Mouse (Mus musculus) forebrain, postnatal 0 days (tissue): ENCODE measurements around the gene Atg4a-ps. TPM values are rescaled to one million over a fixed set of nuclear protein-coding genes. Genes with fewer than 3 reads are reported as not detected.

Experiments
- ATAC-seq: fragments of 200-750 bp; cut with Nextera tagmentation; 2 replicates; pipeline ENCODE4 v1.8.0; 2017; ENCODE audit warnings: mild to moderate bottlenecking, moderate library complexity
- DNase-seq: peaks from one replicate; pipeline ENCODE4 v3.0.0-alpha.2; 2015
- H3K27ac ChIP-seq: fragments of 300-500 bp; sonication (generic); 2 replicates; pipeline ENCODE4 v1.5.1; 2014; ENCODE audit warnings: low read depth, mild to moderate bottlenecking, antibody characterized with exemption, low read length, moderate library complexity, mixed read lengths
- H3K27me3 ChIP-seq: fragments of 300-500 bp; sonication (generic); 2 replicates; pipeline ENCODE4 v1.6.1; 2014; ENCODE audit warnings: mild to moderate bottlenecking, low read length, mixed read lengths; ENCODE audit not compliant: insufficient read depth
- H3K36me3 ChIP-seq: fragments of 300-500 bp; sonication (generic); 2 replicates; pipeline ENCODE4 v1.6.1; 2014; ENCODE audit warnings: mild to moderate bottlenecking, moderate library complexity; ENCODE audit not compliant: insufficient read depth
- H3K4me1 ChIP-seq: fragments of 300-500 bp; sonication (generic); 2 replicates; pipeline ENCODE4 v1.6.1; 2014; ENCODE audit warnings: antibody characterized with exemption; ENCODE audit not compliant: insufficient read depth
- H3K4me2 ChIP-seq: fragments of 300-500 bp; sonication (generic); 2 replicates; pipeline ENCODE4 v1.6.1; 2014; ENCODE audit warnings: low read depth, mild to moderate bottlenecking, moderate library complexity
- H3K4me3 ChIP-seq: fragments of 300-500 bp; sonication (generic); 2 replicates; pipeline ENCODE4 v1.5.1; 2014; ENCODE audit warnings: low read depth, low read length, mixed read lengths
- H3K9ac ChIP-seq: fragments of 300-500 bp; sonication (generic); 2 replicates; pipeline ENCODE4 v1.6.1; 2014; ENCODE audit warnings: mild to moderate bottlenecking
- H3K9me3 ChIP-seq: fragments of 300-500 bp; sonication (generic); 2 replicates; pipeline ENCODE4 v1.6.1; 2016; ENCODE audit warnings: low read length
- CTCF ChIP-seq: sonication (generic); IDR thresholded peaks from 2 replicates; pipeline ENCODE4 v1.5.1; 2016; ENCODE audit warnings: antibody characterized with exemption, control low read depth, low read depth
- WGBS: fragments of 180-500 bp; shearing (Covaris S2); extraction: QIAGEN DNeasy Blood & Tissue Kit; methylation state at CpG from one replicate; pipeline ENCODE4 v1.1.7; 2014; 5-methylcytosine and 5-hydroxymethylcytosine counted together
- polyA plus RNA-seq: library from polyadenylated mRNA; unstranded; fragments of >200 nt; fragmentation: Nextera tagmentation; extraction: Ambion mirVana; gene quantifications from 2 replicates; pipeline ENCODE4 v1.2.1, GENCODE M21; 2015
- total RNA-seq: library from RNA; depleted of rRNA; stranded (reverse); fragments of >200 nt; gene quantifications from 2 replicates; pipeline ENCODE4 v1.2.3, GENCODE M21; 2014

Atg4a-ps gene
- total and polyA plus RNA-seq, 2 experiments from 2014 or later: 0.29 to 0.33 TPM

- H3K36me3 ChIP-seq: no peaks in the 10 kb centered on the region; the same call in 1 of the 2 replicates
- H3K4me1 ChIP-seq: no peaks in the 10 kb centered on the region
- WGBS: 48% methylated on average over 6 of the region's 6 CpGs
- H3K27ac ChIP-seq: no peak overlapping the region
- H3K9me3 ChIP-seq: no peaks in the 10 kb centered on the region
- H3K4me2 ChIP-seq: no peak overlapping the region
- no peak overlapping the region for H3K4me3 ChIP-seq
- H3K27me3 ChIP-seq: no peaks in the 10 kb centered on the region
- DNase-seq: no peak
- no peak for TF ChIP-seq CTCF
- ATAC-seq: no peak
- no peak overlapping the region for H3K9ac ChIP-seq
Observed at GRCm38 (mm10) chr3:103616981-103617380, 28.9 kb downstream of the Atg4a-ps start.

- Histone ChIP-seq H3K27ac (no peak overlapping the region), H3K4me1 (no peaks in the 10 kb centered on the region), H3K27me3 (no peaks in the 10 kb centered on the region), H3K36me3 (no peaks in the 10 kb centered on the region), H3K9me3 (no peaks in the 10 kb centered on the region), H3K9ac (no peak overlapping the region), H3K4me2 (no peak overlapping the region), H3K4me3 (no peak overlapping the region)
- no peak for TF ChIP-seq CTCF
- DNase-seq (no peak), ATAC-seq (no peak)
- 82% methylated on average over 4 of the region's 4 CpGs for WGBS
Observed at GRCm38 (mm10) chr3:103615621-103616020, 30.2 kb downstream of the Atg4a-ps start.

- H3K4me1 ChIP-seq: no peaks in the 10 kb centered on the region
- no peak overlapping the region for H3K4me3 ChIP-seq
- H3K9ac ChIP-seq: no peak overlapping the region
- no peak overlapping the region for H3K27ac ChIP-seq
- 70% methylated on average over 9 of the region's 9 CpGs for WGBS
- no peak overlapping the region for H3K4me2 ChIP-seq
- no peak for DNase-seq
- H3K9me3 ChIP-seq: no peaks in the 10 kb centered on the region
- H3K36me3 ChIP-seq: no peaks in the 10 kb centered on the region
- no peaks in the 10 kb centered on the region for H3K27me3 ChIP-seq
- ATAC-seq: peak; percentile 58
- no peak for TF ChIP-seq CTCF
Observed at GRCm38 (mm10) chr3:103612636-103613355, 33.1 kb downstream of the Atg4a-ps start.

- no peak for DNase-seq
- no peaks in the 10 kb centered on the region for H3K4me1 ChIP-seq
- no peak for ATAC-seq
- no peak overlapping the region for H3K4me2 ChIP-seq
- no peaks in the 10 kb centered on the region for H3K9me3 ChIP-seq
- H3K9ac ChIP-seq: no peak overlapping the region
- WGBS: 92% methylated on average over 5 of the region's 5 CpGs
- no peaks in the 10 kb centered on the region for H3K27me3 ChIP-seq
- H3K4me3 ChIP-seq: no peak overlapping the region
- no peaks in the 10 kb centered on the region for H3K36me3 ChIP-seq
- no peak for TF ChIP-seq CTCF
- no peak overlapping the region for H3K27ac ChIP-seq
Observed at GRCm38 (mm10) chr3:103610231-103610630, 35.6 kb downstream of the Atg4a-ps start.

GRCm38 (mm10) chr3:103606660-103607595 lies 38.9 kb downstream of the Atg4a-ps start:
- Histone ChIP-seq H3K36me3 (no peaks in the 10 kb centered on the region), H3K9me3 (no peaks in the 10 kb centered on the region), H3K4me1 (no peaks in the 10 kb centered on the region), H3K27me3 (no peaks in the 10 kb centered on the region), H3K27ac (no peak overlapping the region), H3K4me3 (no peak overlapping the region), H3K9ac (no peak overlapping the region), H3K4me2 (no peak overlapping the region)
- WGBS: 71% methylated on average over 13 of the region's 13 CpGs
- no peak for TF ChIP-seq CTCF
- DNase-seq (no peak), ATAC-seq (peak; percentile 42; the same call in 1 of the 2 replicates)

- no peaks in the 10 kb centered on the region for H3K9me3 ChIP-seq
- DNase-seq: no peak
- no peaks in the 10 kb centered on the region for H3K4me1 ChIP-seq
- no peak overlapping the region for H3K27ac ChIP-seq
- no peak for ATAC-seq
- 87% methylated on average over 6 of the region's 6 CpGs for WGBS
- no peaks in the 10 kb centered on the region for H3K27me3 ChIP-seq
- H3K4me2 ChIP-seq: no peak overlapping the region
- no peak overlapping the region for H3K4me3 ChIP-seq
- no peaks in the 10 kb centered on the region for H3K36me3 ChIP-seq
- H3K9ac ChIP-seq: no peak overlapping the region
- no peak for TF ChIP-seq CTCF
Observed at GRCm38 (mm10) chr3:103606045-103606597, 39.7 kb downstream of the Atg4a-ps start.

- 59% methylated on average over 1 of the region's 1 CpGs for WGBS
- Histone ChIP-seq H3K4me3 (no peak overlapping the region), H3K9ac (no peak overlapping the region), H3K27me3 (no peaks in the 10 kb centered on the region), H3K4me2 (no peak overlapping the region), H3K9me3 (no peaks in the 10 kb centered on the region), H3K27ac (no peak overlapping the region), H3K4me1 (no peaks in the 10 kb centered on the region), H3K36me3 (no peaks in the 10 kb centered on the region)
- no peak for TF ChIP-seq CTCF
- no peak for ATAC-seq
- DNase-seq: no peak
Observed at GRCm38 (mm10) chr3:103601561-103601960, 44.3 kb downstream of the Atg4a-ps start.
